Mouse (Mus musculus): ENCODE measurements around the gene Asb1. TPM values are rescaled to one million over a fixed set of nuclear protein-coding genes. Genes with fewer than 3 reads are reported as not detected.
A peak's percentile ranks its signal among the peaks of the same experiment; 100 is the strongest.

The Asb1 gene
- polyA plus RNA-seq, 1 experiment from 2014 or later: 2.6 TPM

DNA sequence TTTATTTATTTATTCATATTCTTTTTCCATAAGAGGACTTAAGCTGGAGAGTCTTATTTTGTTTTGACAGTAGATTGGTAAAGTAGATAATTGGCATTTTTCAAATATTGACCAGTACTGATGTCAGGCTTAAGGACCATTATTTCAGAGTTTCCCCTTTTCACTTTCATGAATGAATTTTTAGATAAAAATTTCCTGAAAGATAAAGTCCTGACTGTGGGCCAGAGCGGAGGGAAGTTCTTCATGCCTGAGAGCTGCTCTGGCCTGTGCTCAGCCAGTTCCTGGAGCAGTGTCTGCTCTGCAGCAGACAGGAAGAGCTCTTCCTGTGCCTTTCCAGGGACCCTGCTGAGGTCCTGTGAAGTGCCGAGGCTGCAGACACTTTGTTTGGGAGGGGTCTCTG is 16.8 kb downstream of the Asb1 start:
- Histone ChIP-seq H3K9me3 (ENCODE audit: control insufficient read depth) (no peaks in the 10 kb centered on the region), H3K4me2 (replicated peaks; ENCODE audit: low read depth) (no peak overlapping the region), H3K4me3 (ENCODE audit: low read depth, low read length) (no peak overlapping the region), H3K36me3 (ENCODE audit: control insufficient read depth, insufficient read depth) (peaks cover 32% of the 10 kb centered on the region), H3K9ac (ENCODE audit: low read depth, low read length) (no peak overlapping the region), H3K4me1 (replicated peaks; ENCODE audit: control insufficient read depth, insufficient read depth, low read length) (no peaks in the 10 kb centered on the region), H3K27me3 (replicated peaks; ENCODE audit: control insufficient read depth, insufficient read depth, low read length) (no peaks in the 10 kb centered on the region), H3K27ac (ENCODE audit: low read depth, low read length) (no peak overlapping the region)
- ATAC-seq: no peak
- 76% methylated on average over 2 of the region's 2 CpGs for WGBS
- TF ChIP-seq CTCF (IDR thresholded peaks at IDR 0.05; ENCODE audit: low read depth): no peak

DNA sequence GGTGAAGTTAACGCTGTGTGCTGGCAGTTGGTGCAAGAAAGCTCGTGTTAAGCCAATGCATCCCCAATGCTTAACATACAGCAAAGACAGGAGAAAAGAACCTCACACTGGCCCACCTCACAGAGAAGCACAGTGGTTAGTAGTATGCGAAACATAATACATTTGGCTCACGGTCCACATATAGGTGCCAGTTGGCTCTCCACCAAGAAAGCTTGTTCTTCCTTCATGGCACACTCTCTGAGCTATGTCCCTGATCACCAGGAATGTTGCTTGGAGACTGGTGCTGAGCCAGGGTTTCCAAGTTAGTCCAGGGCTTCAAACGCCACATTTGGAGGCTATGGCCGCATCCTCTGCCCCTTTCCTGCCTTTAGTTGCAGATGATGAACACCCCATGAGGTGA is 20.9 kb downstream of the Asb1 start:
- no peaks in the 10 kb centered on the region for H3K27me3 ChIP-seq (replicated peaks; ENCODE audit: control insufficient read depth, insufficient read depth, low read length)
- no peak overlapping the region for H3K4me2 ChIP-seq (replicated peaks; ENCODE audit: low read depth)
- H3K9ac ChIP-seq (ENCODE audit: low read depth, low read length): no peak overlapping the region
- TF ChIP-seq CTCF (IDR thresholded peaks at IDR 0.05; ENCODE audit: low read depth): no peak
- H3K4me3 ChIP-seq (ENCODE audit: low read depth, low read length): no peak overlapping the region
- no peak for ATAC-seq
- H3K4me1 ChIP-seq (replicated peaks; ENCODE audit: control insufficient read depth, insufficient read depth, low read length): no peaks in the 10 kb centered on the region
- WGBS: 87% methylated on average over 6 of the region's 6 CpGs
- peaks cover 9% of the 10 kb centered on the region for H3K36me3 ChIP-seq (ENCODE audit: control insufficient read depth, insufficient read depth)
- H3K9me3 ChIP-seq (ENCODE audit: control insufficient read depth): no peaks in the 10 kb centered on the region
- H3K27ac ChIP-seq (ENCODE audit: low read depth, low read length): no peak overlapping the region

DNA sequence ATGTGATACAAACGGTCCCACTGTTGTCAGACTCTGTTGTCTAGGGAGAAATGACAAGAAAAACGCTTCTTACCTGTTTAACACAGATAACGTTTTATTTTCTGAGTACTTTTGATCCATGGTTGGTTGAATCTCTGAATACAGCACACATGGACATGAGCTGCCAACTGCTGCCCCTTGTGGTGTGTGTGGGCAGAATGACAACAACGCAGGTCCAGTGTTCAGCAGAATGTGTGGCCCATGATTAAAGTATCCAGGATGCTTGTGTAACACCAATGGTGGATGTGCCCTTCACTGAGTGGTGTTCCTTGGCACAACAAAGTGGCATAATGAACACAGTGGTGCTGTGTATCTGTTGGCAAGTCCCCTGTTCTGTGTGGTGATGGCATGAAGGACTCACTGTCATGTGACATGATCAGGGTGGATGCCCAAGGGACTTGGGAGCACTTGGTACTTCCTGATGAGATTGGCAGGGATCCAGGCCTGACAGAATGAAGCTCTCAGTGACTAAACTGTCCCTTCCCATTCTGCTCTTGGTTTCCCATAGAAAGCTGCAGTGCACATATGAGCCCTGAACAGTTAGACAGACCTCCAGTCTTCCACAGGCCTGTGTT is 22.7 kb downstream of the Asb1 start:
- no peak overlapping the region for H3K9ac ChIP-seq (ENCODE audit: low read depth, low read length)
- whole genome bisulfite sequencing: 84% methylated on average over 4 of the region's 4 CpGs
- H3K27ac ChIP-seq (ENCODE audit: low read depth, low read length): no peak overlapping the region
- H3K36me3 ChIP-seq (ENCODE audit: control insufficient read depth, insufficient read depth): no peaks in the 10 kb centered on the region; the same call in 1 of the 2 replicates
- H3K4me3 ChIP-seq (ENCODE audit: low read depth, low read length): no peak overlapping the region
- no peak for ATAC-seq
- no peak overlapping the region for H3K4me2 ChIP-seq (replicated peaks; ENCODE audit: low read depth)
- H3K27me3 ChIP-seq (replicated peaks; ENCODE audit: control insufficient read depth, insufficient read depth, low read length): no peaks in the 10 kb centered on the region
- no peaks in the 10 kb centered on the region for H3K4me1 ChIP-seq (replicated peaks; ENCODE audit: control insufficient read depth, insufficient read depth, low read length)
- no peaks in the 10 kb centered on the region for H3K9me3 ChIP-seq (ENCODE audit: control insufficient read depth)
- TF ChIP-seq CTCF (IDR thresholded peaks at IDR 0.05; ENCODE audit: low read depth): peak; percentile 28; the same call in 1 of the 2 replicates

DNA sequence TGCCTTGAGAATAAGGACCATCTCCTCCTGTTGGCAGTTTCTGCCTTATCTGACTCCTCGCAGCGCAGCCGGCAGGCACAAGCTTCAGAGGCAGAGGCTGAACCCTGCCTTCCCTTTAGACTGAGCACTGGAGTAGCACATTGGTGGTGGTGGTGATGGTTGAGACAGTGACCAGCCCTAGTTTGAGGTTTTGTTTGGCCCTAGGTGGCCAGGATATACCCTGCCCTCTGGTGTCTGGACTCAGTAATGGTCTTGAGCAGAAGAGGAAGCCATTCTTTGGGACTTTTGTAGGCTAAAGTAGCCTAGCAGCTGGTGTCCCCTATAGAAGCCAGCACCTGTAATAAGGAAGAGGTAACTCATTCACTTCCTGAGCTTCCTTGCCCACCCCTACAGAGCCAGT is 23.7 kb downstream of the Asb1 start:
- Histone ChIP-seq H3K27ac (ENCODE audit: low read depth, low read length) (no peak overlapping the region), H3K9me3 (ENCODE audit: control insufficient read depth) (no peaks in the 10 kb centered on the region), H3K4me2 (replicated peaks; ENCODE audit: low read depth) (no peak overlapping the region), H3K9ac (ENCODE audit: low read depth, low read length) (no peak overlapping the region), H3K27me3 (replicated peaks; ENCODE audit: control insufficient read depth, insufficient read depth, low read length) (no peaks in the 10 kb centered on the region), H3K36me3 (ENCODE audit: control insufficient read depth, insufficient read depth) (no peaks in the 10 kb centered on the region), H3K4me1 (replicated peaks; ENCODE audit: control insufficient read depth, insufficient read depth, low read length) (no peaks in the 10 kb centered on the region), H3K4me3 (ENCODE audit: low read depth, low read length) (no peak overlapping the region)
- 54% methylated on average over 3 of the region's 3 CpGs for WGBS
- TF ChIP-seq CTCF (IDR thresholded peaks at IDR 0.05; ENCODE audit: low read depth): peak; percentile 74
- ATAC-seq: no peak

DNA sequence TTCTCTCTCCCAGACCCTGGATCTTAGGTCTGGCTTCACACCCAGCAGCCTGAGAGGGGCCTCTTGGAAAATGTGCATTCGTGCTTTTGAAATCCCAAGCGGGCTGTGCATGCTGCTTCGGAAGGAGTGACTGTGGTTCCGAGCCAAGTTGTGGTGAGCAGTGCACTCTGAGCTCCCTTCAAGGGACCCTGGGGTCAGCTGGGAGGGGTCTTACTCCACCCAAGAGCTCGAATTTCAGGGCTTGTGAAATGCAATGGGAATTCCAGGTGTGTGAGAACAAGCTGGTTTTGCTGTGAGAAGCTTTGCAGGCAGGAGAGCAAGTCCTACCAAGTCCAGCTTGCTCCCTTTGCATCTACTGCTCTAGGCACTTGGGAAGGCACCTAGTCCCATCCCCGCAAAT is 24.3 kb downstream of the Asb1 start:
- no peak for TF ChIP-seq CTCF (IDR thresholded peaks at IDR 0.05; ENCODE audit: low read depth)
- Histone ChIP-seq H3K4me2 (replicated peaks; ENCODE audit: low read depth) (no peak overlapping the region), H3K9me3 (ENCODE audit: control insufficient read depth) (no peaks in the 10 kb centered on the region), H3K4me1 (replicated peaks; ENCODE audit: control insufficient read depth, insufficient read depth, low read length) (no peaks in the 10 kb centered on the region), H3K36me3 (ENCODE audit: control insufficient read depth, insufficient read depth) (no peaks in the 10 kb centered on the region), H3K4me3 (ENCODE audit: low read depth, low read length) (no peak overlapping the region), H3K27ac (ENCODE audit: low read depth, low read length) (no peak overlapping the region), H3K9ac (ENCODE audit: low read depth, low read length) (no peak overlapping the region), H3K27me3 (replicated peaks; ENCODE audit: control insufficient read depth, insufficient read depth, low read length) (no peaks in the 10 kb centered on the region)
- 50% methylated on average over 6 of the region's 6 CpGs for WGBS
- ATAC-seq: no peak

DNA sequence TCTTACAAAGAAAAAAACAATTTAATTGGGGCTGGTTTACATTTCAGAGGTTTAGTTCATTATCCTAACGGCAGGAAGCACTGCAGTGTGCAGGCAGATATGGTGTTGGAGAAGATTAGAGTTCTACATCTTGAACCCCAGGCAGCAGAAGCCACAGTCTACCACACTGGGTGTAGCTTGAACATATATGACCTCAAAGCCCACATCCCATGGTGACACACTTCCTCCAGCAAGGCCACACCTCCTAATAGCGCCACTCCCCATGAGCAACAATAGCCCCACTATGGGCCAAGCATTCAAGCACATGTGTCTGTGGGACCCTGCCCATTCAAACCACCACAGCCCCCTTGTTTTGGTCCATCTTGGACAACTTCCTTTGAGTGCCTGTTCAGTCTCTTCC is 26.9 kb downstream of the Asb1 start:
- H3K4me1 ChIP-seq (replicated peaks; ENCODE audit: control insufficient read depth, insufficient read depth, low read length): no peaks in the 10 kb centered on the region
- H3K4me2 ChIP-seq (replicated peaks; ENCODE audit: low read depth): no peak overlapping the region
- H3K27ac ChIP-seq (ENCODE audit: low read depth, low read length): no peak overlapping the region
- no peak for TF ChIP-seq CTCF (IDR thresholded peaks at IDR 0.05; ENCODE audit: low read depth)
- H3K36me3 ChIP-seq (ENCODE audit: control insufficient read depth, insufficient read depth): no peaks in the 10 kb centered on the region
- no peaks in the 10 kb centered on the region for H3K27me3 ChIP-seq (replicated peaks; ENCODE audit: control insufficient read depth, insufficient read depth, low read length)
- no peak for ATAC-seq
- no peaks in the 10 kb centered on the region for H3K9me3 ChIP-seq (ENCODE audit: control insufficient read depth)
- 83% methylated on average over 2 of the region's 2 CpGs for WGBS
- H3K9ac ChIP-seq (ENCODE audit: low read depth, low read length): no peak overlapping the region
- H3K4me3 ChIP-seq (ENCODE audit: low read depth, low read length): no peak overlapping the region

DNA sequence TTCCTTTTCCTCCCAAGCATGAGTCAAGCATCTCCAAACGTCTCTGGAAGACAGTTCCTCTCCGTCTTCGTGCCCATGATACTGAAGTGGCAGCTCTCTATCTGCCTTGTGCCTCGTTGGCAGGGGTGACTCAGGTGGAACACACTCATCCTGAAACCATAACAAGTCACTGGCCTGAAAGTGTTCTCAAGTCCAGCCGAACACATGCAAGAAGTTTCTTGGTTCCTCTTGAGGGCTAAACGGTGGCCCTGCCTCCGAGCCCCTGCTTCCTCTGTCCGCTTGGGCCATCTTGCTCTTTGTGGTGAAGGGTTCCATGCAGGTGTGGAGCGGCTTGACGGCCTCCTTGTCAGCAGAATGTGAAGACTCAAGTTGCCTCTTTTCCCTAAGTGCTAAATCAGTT is 32.1 kb downstream of the Asb1 start:
- Histone ChIP-seq H3K4me2 (replicated peaks; ENCODE audit: low read depth) (no peak overlapping the region), H3K9me3 (ENCODE audit: control insufficient read depth) (no peaks in the 10 kb centered on the region), H3K4me3 (ENCODE audit: low read depth, low read length) (no peak overlapping the region), H3K27me3 (replicated peaks; ENCODE audit: control insufficient read depth, insufficient read depth, low read length) (no peaks in the 10 kb centered on the region), H3K36me3 (ENCODE audit: control insufficient read depth, insufficient read depth) (no peaks in the 10 kb centered on the region), H3K27ac (ENCODE audit: low read depth, low read length) (no peak overlapping the region), H3K9ac (ENCODE audit: low read depth, low read length) (no peak overlapping the region), H3K4me1 (replicated peaks; ENCODE audit: control insufficient read depth, insufficient read depth, low read length) (no peaks in the 10 kb centered on the region)
- no peak for TF ChIP-seq CTCF (IDR thresholded peaks at IDR 0.05; ENCODE audit: low read depth)
- no peak for ATAC-seq
- WGBS: 77% methylated on average over 10 of the region's 10 CpGs
